29 mouse cellular contexts compared by ENCODE assay signal in the genomic region with DNA sequence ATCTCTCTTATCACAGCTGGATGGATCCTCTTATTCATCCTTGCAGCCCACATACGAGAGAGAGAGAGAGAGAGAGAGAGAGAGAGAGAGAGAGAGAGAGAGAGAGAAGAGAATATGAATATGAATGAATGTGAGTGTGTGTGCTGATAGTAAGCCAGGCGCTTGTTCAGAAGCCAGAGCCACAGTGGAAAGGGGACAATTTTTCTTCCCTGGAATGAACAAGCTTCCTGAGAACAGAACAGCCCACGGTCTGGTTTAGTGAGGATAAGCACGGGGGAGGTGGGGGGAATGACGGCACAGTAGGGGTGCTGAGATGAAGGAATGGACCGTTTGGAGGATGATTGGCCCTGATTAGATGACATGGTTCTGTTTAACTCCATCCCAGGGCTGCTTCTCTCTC.
DNase-seq lines count a peak whose midpoint lies in the region; ATAC-seq and TF ChIP-seq lines count a peak whose summit lies in the region.
"Had no signal": no experiment of that assay in that cellular context is flagged by ENCODE, and none has a peak within 500 bp of the region (broad histone marks: within the 10 kb centered on the region; RNA-seq: fewer than 3 reads in every experiment).

No protein-coding gene starts in this region.

- DNase-seq in frontal cortex, postnatal 14 days (ENCODE audit: low spot score in 2 of 2) = no peak
- no peak for DNase-seq in layer of hippocampus, adult 2 months (ENCODE audit: low spot score in 2 of 2)
- DNase-seq in layer of hippocampus, adult 9-11 months = no peak
- DNase-seq in brain, adult 2 months (ENCODE audit: low read depth, low spot score) = peak; percentile 71
- no peak for DNase-seq in midbrain, postnatal 0 days (ENCODE audit: low spot score)
- DNase-seq: adrenal gland, adult 8-10 months; adrenal gland, postnatal 14 days; adrenal gland, postnatal 36 days; B cell, adult 2 months; cerebellum, adult 11 months; cerebellum, adult 18-20 months; cerebellum, adult 8-10 months; cerebellum, adult 9-11 months; cerebellum, postnatal 14 days; cerebellum, postnatal 36 days; embryo, embryonic 11 days had no signal

- H3K27me3 ChIP-seq in midbrain, postnatal 0 days (ENCODE audit: insufficient read depth, low read length) = no peaks in the 10 kb centered on the region
- H3K27me3 ChIP-seq: CH12.LX; embryonic facial prominence, embryonic 13.5 days; embryonic facial prominence, embryonic 15.5 days; forebrain, embryonic 12.5 days; Patski had no signal

- TF ChIP-seq CTCF in layer of hippocampus, adult 2 months (conservative IDR thresholded peaks at IDR 0.05) = no peak
- no peak for TF ChIP-seq CTCF in midbrain, postnatal 0 days (IDR thresholded peaks at IDR 0.05)

- H3K9ac ChIP-seq in midbrain, postnatal 0 days (replicated peaks; ENCODE audit: low read length, poor library complexity, severe bottlenecking) = no peak overlapping the region
- H3K9ac ChIP-seq: embryonic facial prominence, embryonic 13.5 days; embryonic facial prominence, embryonic 15.5 days; forebrain, embryonic 12.5 days had no signal

- no peaks in the 10 kb centered on the region for H3K9me3 ChIP-seq in midbrain, postnatal 0 days (ENCODE audit: low read length)
- H3K9me3 ChIP-seq: embryonic facial prominence, embryonic 13.5 days; embryonic facial prominence, embryonic 15.5 days; forebrain, embryonic 10.5 days; forebrain, embryonic 12.5 days had no signal

- no peak overlapping the region for H3K4me3 ChIP-seq in layer of hippocampus, adult 2 months
- no peak overlapping the region for H3K4me3 ChIP-seq in midbrain, postnatal 0 days (ENCODE audit: low read depth, low read length)
- H3K4me3 ChIP-seq: embryonic facial prominence, embryonic 13.5 days; embryonic facial prominence, embryonic 15.5 days; erythroblast, embryonic 14.5 days; forebrain, embryonic 10.5 days; forebrain, embryonic 12.5 days had no signal

- 43% methylated on average over 6 of the region's 6 CpGs for WGBS in midbrain, postnatal 0 days

- H3K27ac ChIP-seq in layer of hippocampus, adult 2 months = 0 out of 2 replicates have a peak overlapping the region, but pooled peaks have one; percentile 19
- H3K27ac ChIP-seq in midbrain, postnatal 0 days (ENCODE audit: low read depth, low read length) = no peak overlapping the region
- H3K27ac ChIP-seq: embryonic facial prominence, embryonic 13.5 days; embryonic facial prominence, embryonic 15.5 days; forebrain, embryonic 10.5 days; forebrain, embryonic 12.5 days had no signal

- no peak overlapping the region for H3K4me2 ChIP-seq in midbrain, postnatal 0 days (ENCODE audit: low read depth, low read length, poor library complexity, severe bottlenecking)
- H3K4me2 ChIP-seq: embryonic facial prominence, embryonic 13.5 days; embryonic facial prominence, embryonic 15.5 days; forebrain, embryonic 12.5 days had no signal

- H3K36me3 ChIP-seq in midbrain, postnatal 0 days (ENCODE audit: insufficient read depth, low read length) = no peaks in the 10 kb centered on the region
- H3K36me3 ChIP-seq: embryonic facial prominence, embryonic 13.5 days; embryonic facial prominence, embryonic 15.5 days; forebrain, embryonic 10.5 days; forebrain, embryonic 12.5 days; G1E had no signal

- ATAC-seq in frontal cortex, adult (ENCODE audit: low TSS enrichment) = peak; percentile 95
- ATAC-seq in midbrain, postnatal 0 days (ENCODE audit: low FRiP score) = no peak
- ATAC-seq: activated CD4-positive, CD25-positive, alpha-beta regulatory T cell, adult 4 months; CD4-positive, CD25-positive, alpha-beta regulatory T cell, adult 4 months; forebrain, embryonic 14.5 days; forebrain, embryonic 16.5 days; Patski had no signal

- no peaks in the 10 kb centered on the region for H3K4me1 ChIP-seq in midbrain, postnatal 0 days (ENCODE audit: insufficient read depth, low read length)
- H3K4me1 ChIP-seq: forebrain, embryonic 10.5 days; forebrain, embryonic 12.5 days had no signal
